Mouse (Mus musculus) A20 (cell line): ENCODE results near the gene Prickle1.
A peak's percentile ranks its signal among the peaks of the same experiment; 100 is the strongest.

Experiments
- DNase-seq: peaks from one replicate; pipeline ENCODE4 v3.0.0-alpha.2; 2011; ENCODE audit warnings: low read depth, low spot score

Gene Prickle1

GRCm38 (mm10) chr15:93512437-93512836, 83.3 kb downstream of the Prickle1 start:
- peak; percentile 58 for DNase-seq

DNA sequence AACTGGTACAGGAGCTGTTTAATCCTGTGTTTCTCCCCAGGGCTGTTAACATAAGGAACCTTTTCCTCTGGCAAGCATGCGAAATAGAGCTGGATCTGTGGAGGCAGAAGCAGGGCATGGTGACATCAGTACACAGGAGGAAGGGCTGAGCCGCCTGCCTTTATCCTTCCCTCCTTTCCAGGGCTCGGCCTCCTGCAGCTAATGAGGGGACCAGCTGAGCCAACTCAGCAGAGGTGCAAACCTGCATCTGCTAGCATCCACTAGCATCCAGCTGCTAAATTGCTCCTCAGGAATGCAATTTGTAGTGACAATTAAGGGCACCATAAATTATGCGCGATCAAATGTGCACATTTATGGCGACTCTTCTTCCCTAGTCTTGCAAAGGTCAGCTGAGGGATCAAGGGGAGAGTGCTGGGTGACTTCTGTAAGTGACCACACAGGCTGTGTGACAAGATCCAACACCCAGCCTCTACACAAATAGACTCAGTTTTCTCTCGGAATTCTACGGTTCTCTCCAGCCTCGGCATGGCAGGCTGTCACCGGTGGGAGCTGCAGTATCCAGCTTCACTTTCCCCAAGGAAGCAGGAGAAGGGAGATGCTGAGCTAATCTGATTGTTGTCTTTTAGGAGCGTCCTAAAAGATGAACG, 84.9 kb downstream of the Prickle1 start:
- DNase-seq = no peak

GRCm38 (mm10) chr15:93504808-93505207, 90.9 kb downstream of the Prickle1 start:
- no peak for DNase-seq

GRCm38 (mm10) chr15:93503201-93503745, 92.4 kb downstream of the Prickle1 start:
- DNase-seq = no peak

DNA sequence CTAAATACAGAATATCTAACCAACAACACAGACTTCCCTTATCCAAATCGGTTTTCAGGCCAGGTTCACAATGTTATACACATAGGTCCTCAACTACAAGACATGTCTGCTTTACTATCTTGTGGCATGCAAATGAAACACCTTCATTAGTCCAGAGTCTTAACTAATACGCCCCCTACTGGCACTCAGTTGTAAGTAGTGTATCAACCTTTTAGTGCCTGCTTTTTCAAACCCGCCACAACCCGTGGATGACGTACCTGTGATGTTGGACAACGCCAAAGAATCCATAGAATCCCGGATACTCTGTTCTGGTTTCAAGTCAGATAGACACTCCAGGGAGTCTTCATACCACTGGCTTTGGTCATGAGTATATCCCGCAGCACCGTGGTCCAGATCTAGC, 93.0 kb downstream of the Prickle1 start:
- DNase-seq = peak; percentile 31

DNA sequence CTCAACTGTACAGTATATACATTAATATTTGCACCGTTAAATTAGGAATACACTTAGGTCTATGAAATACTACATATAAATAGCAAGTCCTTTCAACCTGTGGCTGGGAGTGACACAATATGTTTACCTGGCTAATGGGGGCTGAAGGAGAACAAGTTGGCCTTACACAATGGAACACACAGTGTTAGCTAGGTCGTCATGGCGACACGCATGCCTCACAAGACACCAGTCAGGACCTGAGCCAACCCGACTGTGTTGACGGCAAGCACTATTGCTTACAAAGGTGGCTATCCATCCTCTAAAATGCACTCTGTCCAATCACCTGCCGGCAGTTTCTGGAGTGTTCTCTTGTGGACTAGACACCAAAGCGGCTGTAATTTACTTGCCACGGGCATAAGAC, 95.8 kb downstream of the Prickle1 start:
- DNase-seq = no peak

GRCm38 (mm10) chr15:93494700-93495099, 101.0 kb downstream of the Prickle1 start:
- DNase-seq = no peak

DNA sequence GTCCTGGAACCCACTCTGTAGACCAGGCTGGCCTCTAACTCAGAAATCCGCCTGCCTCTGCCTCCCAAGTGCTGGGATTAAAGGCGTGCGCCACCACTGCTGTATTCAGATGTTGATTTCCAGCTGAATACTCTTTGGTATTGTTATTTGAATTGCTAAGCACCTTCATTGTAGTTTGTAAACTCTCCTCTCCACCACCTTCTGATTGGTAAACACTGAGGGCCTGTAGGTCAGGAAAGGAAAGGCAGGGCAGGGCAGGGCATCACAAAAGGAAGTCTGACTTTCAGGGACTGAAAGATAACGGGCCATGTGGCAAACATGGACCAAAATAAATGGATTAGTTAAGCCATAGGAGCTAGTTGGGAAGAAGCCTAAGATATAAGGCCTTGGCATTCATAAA, 106.1 kb downstream of the Prickle1 start:
- DNase-seq = no peak

- DNase-seq = no peak
Measured at GRCm38 (mm10) chr15:93486066-93486465, 109.6 kb downstream of the Prickle1 start.

GRCm38 (mm10) chr15:93485252-93485651, 110.4 kb downstream of the Prickle1 start:
- no peak for DNase-seq

GRCm38 (mm10) chr15:93484261-93484710, 111.4 kb downstream of the Prickle1 start:
- peak; percentile 17 for DNase-seq

DNA sequence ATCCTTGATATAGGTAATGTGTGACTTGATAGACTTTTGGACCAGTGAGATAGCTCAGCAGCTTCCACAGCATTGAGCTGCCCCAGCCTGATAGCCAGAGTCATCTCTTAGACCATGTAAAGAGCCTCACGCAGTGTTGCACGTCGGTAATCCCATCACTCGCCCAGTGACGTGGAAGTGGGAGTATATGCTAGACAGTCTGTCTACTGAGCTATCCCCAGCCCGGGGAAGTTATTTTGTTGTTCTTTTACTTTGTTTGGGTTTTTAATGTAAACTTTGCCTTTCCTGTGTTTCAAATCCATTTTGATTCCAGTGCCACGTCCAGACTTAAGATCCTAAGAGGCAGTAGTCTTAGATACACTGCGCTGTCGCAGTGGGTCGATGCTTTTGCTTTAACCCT, 114.6 kb downstream of the Prickle1 start:
- DNase-seq = no peak

- DNase-seq = no peak
Measured at GRCm38 (mm10) chr15:93479445-93479844, 116.2 kb downstream of the Prickle1 start.

- no peak for DNase-seq
Measured at GRCm38 (mm10) chr15:93478676-93479075, 117.0 kb downstream of the Prickle1 start.

DNA sequence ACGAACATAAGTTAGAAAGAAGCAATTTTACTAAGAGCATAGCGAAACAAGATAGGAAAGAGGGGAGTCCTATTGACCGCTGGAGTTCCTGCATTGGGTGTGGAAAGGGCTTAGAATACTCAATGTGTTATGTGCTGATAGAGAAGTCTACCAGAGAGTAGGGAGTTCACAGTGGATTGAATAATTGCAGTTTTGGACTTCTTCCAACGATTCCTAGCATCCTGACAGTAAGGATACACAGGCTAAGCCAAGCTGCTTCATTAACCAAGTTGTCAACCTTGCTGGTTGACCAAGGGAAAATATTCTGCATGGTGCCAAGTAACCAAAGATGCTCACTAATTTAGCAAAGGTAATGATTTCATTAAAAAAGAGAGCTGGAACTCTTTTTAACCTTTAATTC, 118.0 kb downstream of the Prickle1 start:
- no peak for DNase-seq

GRCm38 (mm10) chr15:93475688-93476087, 120.0 kb downstream of the Prickle1 start:
- DNase-seq = no peak

- no peak for DNase-seq
Measured at GRCm38 (mm10) chr15:93474277-93474676, 121.4 kb downstream of the Prickle1 start.

GRCm38 (mm10) chr15:93472089-93472488, 123.6 kb downstream of the Prickle1 start:
- DNase-seq = no peak

- DNase-seq = no peak
Measured at GRCm38 (mm10) chr15:93471651-93472050, 124.0 kb downstream of the Prickle1 start.

- no peak for DNase-seq
Measured at GRCm38 (mm10) chr15:93461066-93461465, 134.6 kb downstream of the Prickle1 start.

GRCm38 (mm10) chr15:93459422-93459821, 136.3 kb downstream of the Prickle1 start:
- no peak for DNase-seq

DNA sequence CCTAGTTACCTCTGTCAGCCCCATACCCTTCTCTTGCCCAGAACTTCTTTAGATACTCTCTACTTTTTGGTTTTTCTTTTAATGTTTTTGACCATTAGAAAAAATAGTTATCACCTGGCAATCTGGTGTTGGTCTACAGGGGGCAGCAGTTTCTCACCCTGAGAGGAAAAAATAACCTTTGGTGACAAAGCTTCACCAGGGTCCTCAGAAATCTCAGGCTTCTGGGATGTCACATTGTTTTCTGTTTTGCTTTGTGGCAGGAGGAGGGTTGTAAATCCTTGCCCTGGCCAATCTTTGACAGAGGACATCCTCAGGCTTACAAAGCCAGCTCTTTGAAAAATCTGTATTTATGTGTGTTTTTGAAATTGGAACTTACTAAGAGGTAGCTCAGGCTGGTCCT, 139.7 kb downstream of the Prickle1 start:
- no peak for DNase-seq

- DNase-seq = no peak
Measured at GRCm38 (mm10) chr15:93453296-93453695, 142.4 kb downstream of the Prickle1 start.
